Mouse (Mus musculus) gastrocnemius, adult 2 months (tissue): ENCODE measurements around the gene Jmjd4. TPM values are rescaled to one million over a fixed set of nuclear protein-coding genes. Genes with fewer than 3 reads are reported as not detected.

Experiments used
- DNase-seq: peaks from one replicate; pipeline ENCODE4 v3.0.0; 2022
- H3K27ac ChIP-seq: fragments of 200-600 bp; 2 replicates; pipeline ENCODE4 v1.8.1; 2022; ENCODE audit warnings: mild to moderate bottlenecking
- H3K4me3 ChIP-seq: fragments of 200-600 bp; 2 replicates; pipeline ENCODE4 v1.8.1; 2022; ENCODE audit warnings: mild to moderate bottlenecking, moderate library complexity
- CTCF ChIP-seq: fragments of 200-600 bp; IDR thresholded peaks from 2 replicates; pipeline ENCODE4 v1.8.1; 2022; ENCODE audit warnings: antibody characterized with exemption, mild to moderate bottlenecking, moderate library complexity
- intact Hi-C: fragments of 180-260 bp; cut with DNase I; formaldehyde crosslinking; loops from one replicate; pipeline ENCODE4 v1.15.1; 2025
- total RNA-seq, 2 experiments: library from RNA; stranded (reverse); gene quantifications; 2 replicates each; pipeline ENCODE4 v1.2.3; 2021

Jmjd4 gene
- total RNA-seq, 2 experiments from 2014 or later, result 7.2 to 10.2 TPM

- intact Hi-C loops, result no loop called here
- no peak for TF ChIP-seq CTCF
- Histone ChIP-seq H3K4me3 (no peak overlapping the region), H3K27ac (peak overlapping the region; percentile 35)
- no peak for DNase-seq
Measured at GRCm38 (mm10) chr11:59432261-59432660, 17.6 kb upstream of the Jmjd4 start.

- intact Hi-C loops, result no loop called here
- no peak for DNase-seq
- Histone ChIP-seq H3K4me3 (no peak overlapping the region), H3K27ac (no peak overlapping the region)
- TF ChIP-seq CTCF, result no peak
Measured at GRCm38 (mm10) chr11:59437954-59438353, 11.9 kb upstream of the Jmjd4 start.

- H3K27ac ChIP-seq, result no peak overlapping the region
- H3K4me3 ChIP-seq, result no peak overlapping the region
- intact Hi-C loops, result no loop called here
- DNase-seq, result no peak
- TF ChIP-seq CTCF, result no peak; the same call in 1 of the 2 replicates
Measured at GRCm38 (mm10) chr11:59443102-59443501, 6.7 kb upstream of the Jmjd4 start.

GRCm38 (mm10) chr11:59450230-59450771 lies 456 bp downstream of the Jmjd4 start:
- DNase-seq, result no peak
- intact Hi-C loops, result loop anchor here (1.0 kb wide), 1 partner anchor 11 kb away; no protein-coding TSS in a partner anchor
- peak; percentile 27; the same call in 1 of the 2 replicates for TF ChIP-seq CTCF
- Histone ChIP-seq H3K4me3 (peak overlapping the region; percentile 98), H3K27ac (peak overlapping the region; percentile 95)

- Histone ChIP-seq H3K27ac (peak within 1 kb of the TSS; percentile 95), H3K4me3 (peak within 1 kb of the TSS; percentile 98)
- intact Hi-C loops, result no loop called here
- no peak for DNase-seq
- TF ChIP-seq CTCF, result no peak
Measured at GRCm38 (mm10) chr11:59451086-59451485, 1.2 kb downstream of the Jmjd4 start, which contains the start of gene Snap47. TSS of gene Snap47 (minus strand) at chr11:59451186.

- no peak for DNase-seq
- Histone ChIP-seq H3K4me3 (no peak overlapping the region), H3K27ac (no peak overlapping the region)
- no peak for TF ChIP-seq CTCF
- intact Hi-C loops, result no loop called here
Measured at GRCm38 (mm10) chr11:59456346-59456745, 6.5 kb downstream of the Jmjd4 start.

GRCm38 (mm10) chr11:59456891-59457290 lies 7.0 kb downstream of the Jmjd4 start:
- no peak for DNase-seq
- H3K4me3 ChIP-seq, result no peak overlapping the region
- H3K27ac ChIP-seq, result no peak overlapping the region
- intact Hi-C loops, result no loop called here
- TF ChIP-seq CTCF, result no peak

GRCm38 (mm10) chr11:59458973-59459372 lies 9.1 kb downstream of the Jmjd4 start:
- Histone ChIP-seq H3K27ac (peak overlapping the region; percentile 57), H3K4me3 (no peak overlapping the region)
- TF ChIP-seq CTCF, result no peak
- DNase-seq, result no peak
- intact Hi-C loops, result no loop called here

- no peak overlapping the region for H3K4me3 ChIP-seq
- intact Hi-C loops, result no loop called here
- no peak for TF ChIP-seq CTCF
- H3K27ac ChIP-seq, result no peak overlapping the region
- no peak for DNase-seq
Measured at GRCm38 (mm10) chr11:59460459-59460858, 10.6 kb downstream of the Jmjd4 start.

- H3K27ac ChIP-seq, result peak overlapping the region; percentile 83
- DNase-seq, result no peak
- no peak for TF ChIP-seq CTCF
- intact Hi-C loops, result no loop called here
- H3K4me3 ChIP-seq, result peak overlapping the region; percentile 91
Measured at GRCm38 (mm10) chr11:59471413-59472325, 21.8 kb downstream of the Jmjd4 start.

GRCm38 (mm10) chr11:59472326-59472677 lies 22.5 kb downstream of the Jmjd4 start, which contains the start of gene Zfp867:
TSS of gene Zfp867 (minus strand) at chr11:59472474.
- peak within 1 kb of the TSS; percentile 83 for H3K27ac ChIP-seq
- H3K4me3 ChIP-seq, result peak within 1 kb of the TSS; percentile 91
- DNase-seq, result peak; percentile 88
- TF ChIP-seq CTCF, result no peak
- intact Hi-C loops, result no loop called here

GRCm38 (mm10) chr11:59477240-59477639 lies 27.4 kb downstream of the Jmjd4 start:
- Histone ChIP-seq H3K27ac (no peak overlapping the region), H3K4me3 (no peak overlapping the region)
- intact Hi-C loops, result no loop called here
- DNase-seq, result no peak
- TF ChIP-seq CTCF, result no peak

- intact Hi-C loops, result loop anchor here (1.0 to 5.0 kb wide), 2 partner anchors 181 to 246 kb away; no protein-coding TSS in a partner anchor
- TF ChIP-seq CTCF, result peak; percentile 74
- DNase-seq, result peak; percentile 35
- no peak overlapping the region for H3K27ac ChIP-seq
- H3K4me3 ChIP-seq, result no peak overlapping the region
Measured at GRCm38 (mm10) chr11:59483212-59483611, 33.4 kb downstream of the Jmjd4 start.
